Mouse (Mus musculus): ENCODE data around the gene Dock2. TPM values are rescaled to one million over a fixed set of nuclear protein-coding genes. Genes with fewer than 3 reads are reported as not detected.
A peak's percentile ranks its signal among the peaks of the same experiment; 100 is the strongest.

Dock2 gene
- total and polyA plus RNA-seq, 3 experiments = 60.9 to 101 (median 77.9) TPM

DNA sequence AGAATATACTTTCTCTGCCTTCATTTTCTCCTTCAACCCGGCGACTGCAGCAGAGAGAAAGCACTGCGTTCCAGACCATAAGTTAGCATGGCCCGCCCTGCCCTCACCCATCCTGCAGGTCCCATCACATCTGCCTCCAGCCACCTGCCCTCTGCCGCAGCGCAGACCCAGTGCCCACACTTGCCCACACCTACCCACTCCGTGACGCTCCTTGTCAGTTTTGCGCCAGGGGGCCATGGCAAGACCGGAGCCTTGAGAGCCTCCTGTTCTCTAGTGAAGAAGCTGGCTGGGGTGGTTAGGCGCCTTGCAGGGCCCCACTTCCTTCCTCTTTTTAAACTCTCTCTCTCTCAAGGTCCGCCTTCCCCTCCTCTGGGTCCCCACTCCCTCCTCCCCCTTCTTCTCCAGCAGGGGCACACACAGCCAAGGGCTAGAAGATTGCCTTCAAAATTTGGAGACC, at the start of gene Dock2 (continued):
- TF ChIP-seq POLR2AphosphoS5 (IDR thresholded peaks at IDR 0.05; ENCODE audit: borderline replicate concordance, low read depth, low read length) (0 out of 2 replicates have a peak, but pooled peaks have one; percentile 10), MYB (IDR thresholded peaks at IDR 0.05; ENCODE audit: low read depth, low read length) (no peak), RCOR1 (IDR thresholded peaks at IDR 0.05; ENCODE audit: low read depth, low read length) (peak; percentile 34; the same call in 1 of the 2 replicates)

DNA sequence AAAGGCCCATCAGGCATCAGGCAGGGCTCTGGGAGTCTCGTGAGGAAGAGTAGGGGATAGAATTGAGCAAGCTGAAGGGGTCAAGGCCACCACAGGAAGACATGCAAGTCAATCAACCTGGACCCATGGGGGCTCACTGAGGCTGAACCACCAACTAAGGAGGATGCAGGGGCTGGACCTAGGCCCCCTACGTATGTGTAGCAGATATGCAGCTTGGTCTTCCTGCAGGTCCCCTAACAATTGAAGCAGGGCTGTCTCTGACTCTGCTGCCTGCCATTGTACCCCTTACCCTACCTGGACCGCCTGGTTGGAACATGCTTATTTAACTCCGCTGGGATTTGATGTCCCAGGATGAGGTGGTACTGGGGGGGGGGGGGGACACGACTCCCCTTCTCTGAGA, 49.0 kb upstream of the Dock2 start:
- H3K4me3 ChIP-seq (ENCODE audit: control insufficient read depth in 1 of 2, insufficient read depth in 1 of 2, low read depth in 2 of 2, low read length in 2 of 2) = peak overlapping the region; percentile 49 to 85
- H3K9me3 ChIP-seq (replicated peaks; ENCODE audit: insufficient read depth, low read length) = no peaks in the 10 kb centered on the region
- peaks cover 23% of the 10 kb centered on the region for H3K79me2 ChIP-seq (ENCODE audit: control insufficient read depth, insufficient read depth, low read length, poor library complexity)
- no peak overlapping the region for H3K27ac ChIP-seq (ENCODE audit: control insufficient read depth, low read depth, low read length)
- TF ChIP-seq KAT2A (conservative IDR thresholded peaks at IDR 0.05; ENCODE audit: low read depth, low read length) (no peak), NRF1 (IDR thresholded peaks at IDR 0.05; ENCODE audit: insufficient read depth, low read depth, low read length, poor library complexity, severe bottlenecking) (no peak), MAFK (IDR thresholded peaks at IDR 0.05; ENCODE audit: borderline replicate concordance, low read depth, low read length) (no peak), CHD1 (IDR thresholded peaks at IDR 0.05; ENCODE audit: low read depth, low read length) (no peak), MYB (IDR thresholded peaks at IDR 0.05; ENCODE audit: low read depth, low read length) (no peak), RCOR1 (IDR thresholded peaks at IDR 0.05; ENCODE audit: low read depth, low read length) (no peak), HCFC1 (IDR thresholded peaks at IDR 0.05; ENCODE audit: low read depth, low read length) (no peak), TBP (IDR thresholded peaks at IDR 0.05; ENCODE audit: low read depth, low read length) (no peak), ELF1 (IDR thresholded peaks at IDR 0.05; ENCODE audit: low read depth, low read length) (no peak), ZMIZ1 (IDR thresholded peaks at IDR 0.05; ENCODE audit: low read depth, low read length) (no peak), GABPA (IDR thresholded peaks at IDR 0.05; ENCODE audit: low read depth, low read length) (no peak), MAX (IDR thresholded peaks at IDR 0.05; ENCODE audit: low read length) (no peak), POLR2AphosphoS5 (IDR thresholded peaks at IDR 0.05; ENCODE audit: borderline replicate concordance, low read depth, low read length) (no peak), ZKSCAN1 (IDR thresholded peaks at IDR 0.05; ENCODE audit: low read depth, low read length) (no peak), BHLHE40 (IDR thresholded peaks at IDR 0.05; ENCODE audit: borderline replicate concordance, low read depth, low read length) (no peak)
- no peaks in the 10 kb centered on the region for H3K27me3 ChIP-seq (ENCODE audit: control insufficient read depth in 1 of 2, insufficient read depth in 2 of 2, low read length in 2 of 2)
- H3K4me1 ChIP-seq (ENCODE audit: control insufficient read depth in 1 of 2, insufficient read depth in 2 of 2, low read length in 2 of 2) = peaks cover 0 to 8% of the 10 kb centered on the region in 2 experiments; a peak in 2 of 4 replicates
- DNase-seq (ENCODE audit: low read depth, low spot score) = peak; percentile 42
- peak overlapping the region; percentile 45 for H3K9ac ChIP-seq (ENCODE audit: control insufficient read depth, low read depth, low read length, poor library complexity, severe bottlenecking)
- peaks cover 2 to 14% of the 10 kb centered on the region in 2 experiments; a peak in 3 of 4 replicates for H3K36me3 ChIP-seq (ENCODE audit: control insufficient read depth in 1 of 2, insufficient read depth in 2 of 2, low read length in 2 of 2)

GRCm38 (mm10) chr11:34827803-34828202, 44.1 kb upstream of the Dock2 start:
- no peaks in the 10 kb centered on the region for H3K9me3 ChIP-seq (replicated peaks; ENCODE audit: insufficient read depth, low read length)
- peaks cover 0 to 8% of the 10 kb centered on the region in 2 experiments; a peak in 3 of 4 replicates for H3K4me1 ChIP-seq (ENCODE audit: control insufficient read depth in 1 of 2, insufficient read depth in 2 of 2, low read length in 2 of 2)

More at GRCm38 (mm10) chr11:34827803-34828202, 44.1 kb upstream of the Dock2 start:
- DNase-seq (ENCODE audit: low read depth, low spot score) = no peak
- Histone ChIP-seq H3K27ac (ENCODE audit: control insufficient read depth, low read depth, low read length) (no peak overlapping the region), H3K9ac (ENCODE audit: control insufficient read depth, low read depth, low read length, poor library complexity, severe bottlenecking) (no peak overlapping the region), H3K4me3 (ENCODE audit: control insufficient read depth in 1 of 2, insufficient read depth in 1 of 2, low read depth in 2 of 2, low read length in 2 of 2) (no peak overlapping the region), H3K27me3 (ENCODE audit: control insufficient read depth in 1 of 2, insufficient read depth in 2 of 2, low read length in 2 of 2) (no peaks in the 10 kb centered on the region), H3K36me3 (ENCODE audit: control insufficient read depth in 1 of 2, insufficient read depth in 2 of 2, low read length in 2 of 2) (peaks cover 7 to 18% of the 10 kb centered on the region in 2 experiments), H3K79me2 (ENCODE audit: control insufficient read depth, insufficient read depth, low read length, poor library complexity) (peaks cover 18% of the 10 kb centered on the region)
- TF ChIP-seq MXI1 (IDR thresholded peaks at IDR 0.05; ENCODE audit: low read depth, low read length) (no peak), POLR2AphosphoS5 (IDR thresholded peaks at IDR 0.05; ENCODE audit: borderline replicate concordance, low read depth, low read length) (no peak), TAL1 (IDR thresholded peaks at IDR 0.05; ENCODE audit: low read length) (no peak), EP300 (IDR thresholded peaks at IDR 0.05; ENCODE audit: low read depth in 1 of 2, low read length in 2 of 2) (no peak), POLR2A (IDR thresholded peaks at IDR 0.05; ENCODE audit: control insufficient read depth in 1 of 2, insufficient read depth in 1 of 2, low read depth in 1 of 2, low read length in 2 of 2, poor library complexity in 1 of 2) (no peak), NRF1 (IDR thresholded peaks at IDR 0.05; ENCODE audit: insufficient read depth, low read depth, low read length, poor library complexity, severe bottlenecking) (no peak), ELF1 (IDR thresholded peaks at IDR 0.05; ENCODE audit: low read depth, low read length) (no peak), MAFK (IDR thresholded peaks at IDR 0.05; ENCODE audit: borderline replicate concordance, low read depth, low read length) (no peak), ETS1 (IDR thresholded peaks at IDR 0.05; ENCODE audit: low read depth, low read length) (no peak), MYC (IDR thresholded peaks at IDR 0.05; ENCODE audit: low read depth, low read length) (no peak), POLR2AphosphoS2 (IDR thresholded peaks at IDR 0.05; ENCODE audit: low read length) (no peak), RCOR1 (IDR thresholded peaks at IDR 0.05; ENCODE audit: low read depth, low read length) (no peak), BHLHE40 (IDR thresholded peaks at IDR 0.05; ENCODE audit: borderline replicate concordance, low read depth, low read length) (no peak), KAT2A (conservative IDR thresholded peaks at IDR 0.05; ENCODE audit: low read depth, low read length) (no peak), CHD1 (IDR thresholded peaks at IDR 0.05; ENCODE audit: low read depth, low read length) (no peak), SIN3A (IDR thresholded peaks at IDR 0.05; ENCODE audit: low read length) (no peak), NELFE (IDR thresholded peaks at IDR 0.05; ENCODE audit: low read depth, low read length) (no peak), USF1 (IDR thresholded peaks at IDR 0.05; ENCODE audit: low read depth, low read length) (no peak), CTCF (IDR thresholded peaks at IDR 0.05 in 2 of 3, conservative IDR thresholded peaks at IDR 0.05 in 1 of 3; ENCODE audit: control insufficient read depth in 1 of 3, insufficient read depth in 1 of 3, low read depth in 2 of 3, low read length in 3 of 3, poor library complexity in 1 of 3, severe bottlenecking in 1 of 3) (no peak)

Data from MEL (cell line).